Mouse (Mus musculus) lung, postnatal 0 days (tissue): ENCODE results near the gene Id1. TPM values are rescaled to one million over a fixed set of nuclear protein-coding genes. Genes with fewer than 3 reads are reported as not detected.

ENCODE experiments used
- ATAC-seq: fragments of 200-750 bp; cut with Nextera tagmentation; 2 replicates; pipeline ENCODE4 v1.8.0; 2017; ENCODE audit warnings: moderate library complexity
- DNase-seq: peaks from one replicate; pipeline ENCODE4 v3.0.0-alpha.2; 2016; ENCODE audit warnings: low spot score
- H3K27ac ChIP-seq: fragments of 300-500 bp; sonication (generic); 2 replicates; pipeline ENCODE4 v1.5.1; 2014; ENCODE audit warnings: antibody characterized with exemption, mild to moderate bottlenecking, low read length, mixed read lengths
- H3K27me3 ChIP-seq: fragments of 300-500 bp; sonication (generic); replicated peaks from 2 replicates; pipeline ENCODE4 v1.6.1; 2014; ENCODE audit warnings: low read length, mixed read lengths; ENCODE audit not compliant: insufficient read depth
- H3K36me3 ChIP-seq: fragments of 300-500 bp; sonication (generic); 2 replicates; pipeline ENCODE4 v1.6.1; 2014; ENCODE audit warnings: low read length, mixed read lengths; ENCODE audit not compliant: insufficient read depth
- H3K4me1 ChIP-seq: fragments of 300-500 bp; sonication (generic); 2 replicates; pipeline ENCODE4 v1.6.1; 2014; ENCODE audit warnings: antibody characterized with exemption, low read depth, low read length, mixed read lengths; ENCODE audit not compliant: insufficient read depth
- H3K4me2 ChIP-seq: fragments of 300-500 bp; sonication (generic); replicated peaks from 2 replicates; pipeline ENCODE4 v1.6.1; 2014; ENCODE audit warnings: low read depth, mild to moderate bottlenecking, low read length, moderate library complexity, mixed read lengths
- H3K4me3 ChIP-seq: fragments of 300-500 bp; sonication (generic); 2 replicates; pipeline ENCODE4 v1.5.1; 2014; ENCODE audit warnings: low read depth, low read length
- H3K9ac ChIP-seq: fragments of 300-500 bp; sonication (generic); replicated peaks from 2 replicates; pipeline ENCODE4 v1.6.1; 2014; ENCODE audit warnings: low read depth, mild to moderate bottlenecking
- H3K9me3 ChIP-seq: fragments of 300-500 bp; sonication (generic); 2 replicates; pipeline ENCODE4 v1.6.1; 2016; ENCODE audit warnings: low read length, mixed read lengths
- CTCF ChIP-seq: IDR thresholded peaks from 2 replicates; pipeline ENCODE4 v1.5.1; 2016; ENCODE audit warnings: antibody characterized with exemption, mild to moderate bottlenecking
- EP300 ChIP-seq: IDR thresholded peaks from 2 replicates; pipeline ENCODE4 v1.6.1; 2016; ENCODE audit warnings: antibody characterized with exemption, mild to moderate bottlenecking, control low read depth
- WGBS: fragments of 180-500 bp; shearing (Covaris S2); extraction: QIAGEN DNeasy Blood & Tissue Kit; methylation state at CpG from one replicate; pipeline ENCODE4 v1.1.7; 2014; 5-methylcytosine and 5-hydroxymethylcytosine counted together
- polyA plus RNA-seq: library from polyadenylated mRNA; unstranded; fragments of >200 nt; fragmentation: Nextera tagmentation; extraction: Ambion mirVana; gene quantifications from 2 replicates; pipeline ENCODE4 v1.2.1, GENCODE M21; 2015

Gene Id1
- polyA plus RNA-seq, 1 experiment from 2014 or later: 214 TPM

DNA sequence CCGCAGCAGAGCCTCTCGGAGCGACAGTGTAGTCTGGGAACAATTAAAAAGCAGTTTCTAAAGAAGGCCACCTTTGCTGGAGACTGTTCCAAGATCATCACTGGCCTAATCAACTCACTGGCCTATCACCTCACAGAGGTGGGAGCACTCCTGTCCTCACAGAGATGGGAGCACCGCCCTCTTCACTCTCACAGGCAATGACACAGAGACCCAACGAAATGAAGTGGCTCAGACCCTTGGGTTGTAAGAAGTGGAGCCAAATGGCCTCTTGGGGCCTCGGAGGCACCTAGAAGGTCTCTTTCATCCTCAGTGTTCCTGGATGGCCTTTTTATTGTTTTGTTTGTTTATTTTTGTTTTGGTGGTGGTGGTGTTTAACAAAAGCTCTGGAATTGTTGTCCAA, 9.8 kb upstream of the Id1 start:
- H3K27ac ChIP-seq: peak overlapping the region; percentile 86; the same call in 1 of the 2 replicates
- H3K36me3 ChIP-seq: no peaks in the 10 kb centered on the region
- no peaks in the 10 kb centered on the region for H3K27me3 ChIP-seq
- H3K9me3 ChIP-seq: no peaks in the 10 kb centered on the region
- TF ChIP-seq EP300 (no peak), CTCF (no peak)
- DNase-seq: no peak
- peaks cover 40% of the 10 kb centered on the region for H3K4me1 ChIP-seq
- 87% methylated on average over 6 of the region's 6 CpGs for WGBS
- H3K4me2 ChIP-seq: no peak overlapping the region
- H3K9ac ChIP-seq: no peak overlapping the region
- ATAC-seq: no peak
- no peak overlapping the region for H3K4me3 ChIP-seq

DNA sequence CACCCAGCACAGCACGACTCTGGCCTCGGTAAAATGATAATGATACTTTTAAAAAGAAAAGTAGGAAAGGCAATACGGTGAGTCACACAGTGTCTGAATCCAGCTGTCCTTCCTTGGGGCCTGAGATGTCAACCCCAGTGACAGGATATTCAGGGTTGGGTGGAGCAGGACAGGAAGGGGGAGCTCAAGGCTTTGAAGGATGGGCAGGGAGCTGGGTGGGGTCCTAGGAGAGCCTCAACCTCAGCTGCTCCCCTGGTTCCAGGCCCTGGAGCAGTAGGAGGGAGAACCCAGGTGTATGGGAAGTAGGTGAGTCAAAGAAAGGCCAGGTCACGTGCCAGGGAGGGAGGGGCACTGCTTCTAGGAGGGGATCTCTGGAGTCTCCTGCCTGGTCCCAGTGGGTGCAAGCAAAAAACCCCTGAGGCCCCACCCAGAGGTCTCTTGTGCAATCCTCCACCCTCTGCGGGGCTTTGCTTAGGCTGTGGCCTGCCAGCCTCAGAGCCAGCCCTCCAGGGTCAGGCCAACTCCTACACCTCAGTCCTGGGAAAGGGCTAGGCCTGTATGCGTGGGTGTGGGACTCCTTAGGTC, 9.2 kb upstream of the Id1 start:
- Histone ChIP-seq H3K27me3 (no peaks in the 10 kb centered on the region), H3K9ac (no peak overlapping the region), H3K4me2 (no peak overlapping the region), H3K9me3 (no peaks in the 10 kb centered on the region), H3K4me1 (peaks cover 40% of the 10 kb centered on the region), H3K36me3 (no peaks in the 10 kb centered on the region), H3K27ac (peak overlapping the region; percentile 86), H3K4me3 (no peak overlapping the region)
- 24% methylated on average over 6 of the region's 6 CpGs for WGBS
- ATAC-seq: peak; percentile 30
- DNase-seq: peak; percentile 53
- TF ChIP-seq CTCF (no peak), EP300 (peak; percentile 73)

DNA sequence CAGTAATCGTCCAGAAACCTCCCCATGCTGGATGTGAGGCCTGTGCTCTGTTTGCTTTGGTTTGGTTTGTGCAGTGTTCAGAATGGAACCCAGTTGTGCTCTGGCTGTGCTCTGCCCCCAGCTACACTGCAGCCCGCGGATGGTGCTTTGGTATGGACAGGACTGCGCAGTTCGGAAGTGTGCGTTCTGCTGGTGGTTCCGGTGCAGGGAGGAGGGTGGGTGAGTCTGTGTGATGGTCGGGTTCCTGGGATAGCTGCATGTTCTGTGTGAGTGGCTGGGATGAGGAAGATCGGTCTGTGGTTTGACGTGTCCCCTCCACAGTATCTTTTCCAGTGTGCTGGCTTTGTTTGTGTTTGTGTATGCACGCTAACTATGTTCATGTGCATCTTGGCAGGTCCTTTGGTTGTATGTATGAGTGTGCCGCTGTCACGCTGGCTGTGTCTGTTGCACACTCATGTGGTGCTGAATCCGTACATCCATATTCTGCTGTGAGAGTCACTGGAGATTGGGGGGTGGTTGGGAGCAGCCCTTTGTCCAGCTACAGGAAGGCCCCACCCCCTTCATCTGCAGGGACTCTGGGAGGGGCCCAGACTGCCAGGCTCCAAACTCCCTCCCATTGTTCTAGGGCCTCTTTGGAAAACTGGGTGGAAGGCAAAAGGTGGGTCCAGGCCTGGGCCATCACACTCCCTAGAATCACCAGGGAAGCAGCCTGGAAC, 8.1 kb upstream of the Id1 start:
- DNase-seq (peak; percentile 82), ATAC-seq (peak; percentile 66)
- H3K9me3 ChIP-seq: no peaks in the 10 kb centered on the region
- no peak overlapping the region for H3K4me3 ChIP-seq
- TF ChIP-seq EP300 (peak; percentile 85), CTCF (no peak)
- no peaks in the 10 kb centered on the region for H3K27me3 ChIP-seq
- H3K9ac ChIP-seq: no peak overlapping the region
- peaks cover 40% of the 10 kb centered on the region for H3K4me1 ChIP-seq
- no peaks in the 10 kb centered on the region for H3K36me3 ChIP-seq
- 65% methylated on average over 14 of the region's 14 CpGs for WGBS
- H3K4me2 ChIP-seq: no peak overlapping the region
- H3K27ac ChIP-seq: peak overlapping the region; percentile 86

DNA sequence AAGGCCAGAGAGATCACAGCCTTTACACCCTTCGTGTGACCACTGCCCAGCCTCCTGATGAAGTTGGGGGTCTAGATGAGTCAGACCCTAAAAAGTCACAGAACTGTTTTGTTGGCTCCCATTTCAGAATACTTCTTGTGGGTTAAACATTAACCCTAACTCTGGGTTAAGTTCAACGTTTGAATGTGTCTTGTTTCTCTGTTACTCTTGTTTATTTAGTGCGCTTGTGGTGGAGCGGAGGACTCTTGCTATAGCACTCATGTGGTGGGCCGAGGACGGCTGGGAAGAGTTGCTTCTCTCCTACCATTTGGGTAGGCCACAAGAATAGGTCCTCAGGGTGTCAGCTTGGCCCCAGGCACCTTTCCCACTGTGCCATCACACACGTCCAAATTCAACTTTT, 7.5 kb upstream of the Id1 start:
- Histone ChIP-seq H3K36me3 (no peaks in the 10 kb centered on the region), H3K9ac (no peak overlapping the region), H3K9me3 (no peaks in the 10 kb centered on the region), H3K4me3 (no peak overlapping the region), H3K4me2 (no peak overlapping the region), H3K4me1 (peaks cover 39% of the 10 kb centered on the region), H3K27me3 (no peaks in the 10 kb centered on the region), H3K27ac (peak overlapping the region; percentile 86)
- DNase-seq (peak; percentile 52), ATAC-seq (no peak)
- WGBS: 49% methylated on average over 7 of the region's 7 CpGs
- no peak for TF ChIP-seq CTCF
- TF ChIP-seq EP300: no peak

DNA sequence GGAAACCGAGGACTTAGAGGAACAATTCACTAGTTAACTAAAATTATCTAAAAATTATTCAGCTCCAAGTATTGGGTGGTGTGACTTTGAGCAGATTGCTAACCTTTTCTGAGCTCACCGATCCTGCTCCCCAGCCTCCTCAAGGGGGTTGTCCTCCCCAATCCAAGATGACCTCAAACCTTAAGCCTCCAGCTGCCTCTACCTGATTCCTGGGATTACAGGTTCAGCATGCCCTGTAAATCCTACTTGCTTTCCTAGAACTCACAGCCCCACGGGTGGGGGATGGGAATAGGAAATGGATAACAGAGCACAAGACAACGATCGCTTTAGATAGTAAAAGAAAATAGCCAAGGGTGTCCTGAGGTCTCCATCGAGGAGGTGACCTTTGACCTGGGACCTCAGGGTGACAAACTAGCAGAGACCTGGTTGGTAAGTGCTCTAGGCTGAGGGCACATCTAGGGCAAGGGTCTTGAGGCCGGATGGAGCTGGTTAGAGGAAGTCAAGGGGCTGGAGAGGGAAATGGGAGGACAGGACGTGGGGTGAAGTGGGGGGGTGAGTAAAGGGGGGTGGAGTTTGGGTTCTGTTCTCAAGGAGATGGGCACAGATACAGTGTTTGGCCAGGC, 6.9 kb upstream of the Id1 start:
- Histone ChIP-seq H3K4me3 (no peak overlapping the region), H3K4me2 (no peak overlapping the region), H3K4me1 (peaks cover 34% of the 10 kb centered on the region; the same call in 1 of the 2 replicates), H3K9me3 (no peaks in the 10 kb centered on the region), H3K27me3 (no peaks in the 10 kb centered on the region), H3K36me3 (no peaks in the 10 kb centered on the region), H3K9ac (no peak overlapping the region), H3K27ac (peak overlapping the region; percentile 86)
- WGBS: 23% methylated on average over 8 of the region's 8 CpGs
- TF ChIP-seq EP300: peak; percentile 59
- no peak for TF ChIP-seq CTCF
- DNase-seq (peak; percentile 73), ATAC-seq (peak; percentile 31)

DNA sequence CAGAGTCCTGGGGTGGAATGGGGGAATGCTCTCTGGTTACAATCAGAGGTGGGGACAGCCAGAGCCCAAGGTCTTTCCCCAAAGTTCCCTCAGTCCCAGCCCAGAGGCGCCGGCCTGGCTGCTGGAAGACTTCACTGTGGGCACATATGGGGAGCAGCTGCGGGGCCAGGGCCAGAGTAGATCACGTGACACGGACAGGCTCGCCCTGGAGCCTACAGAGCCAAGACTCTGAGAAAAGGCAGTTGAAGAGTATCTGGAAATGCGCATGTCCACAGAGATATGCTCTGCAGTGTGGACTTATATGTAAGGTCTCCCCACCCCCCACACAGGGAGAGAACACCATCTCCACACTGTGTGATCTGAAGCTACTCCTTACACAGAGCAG, 6.4 kb upstream of the Id1 start:
- ATAC-seq (peak; percentile 60), DNase-seq (peak; percentile 87)
- H3K4me1 ChIP-seq: peaks cover 37% of the 10 kb centered on the region; the same call in 1 of the 2 replicates
- no peak for TF ChIP-seq EP300
- no peak for TF ChIP-seq CTCF
- no peaks in the 10 kb centered on the region for H3K36me3 ChIP-seq
- H3K27me3 ChIP-seq: no peaks in the 10 kb centered on the region
- no peak overlapping the region for H3K4me3 ChIP-seq
- no peaks in the 10 kb centered on the region for H3K9me3 ChIP-seq
- peak overlapping the region; percentile 86 for H3K27ac ChIP-seq
- no peak overlapping the region for H3K4me2 ChIP-seq
- no peak overlapping the region for H3K9ac ChIP-seq
- WGBS: 10% methylated on average over 7 of the region's 7 CpGs
